Mouse (Mus musculus): Measurements from ENCODE around the gene Arhgap31.

Arhgap31 gene

DNA sequence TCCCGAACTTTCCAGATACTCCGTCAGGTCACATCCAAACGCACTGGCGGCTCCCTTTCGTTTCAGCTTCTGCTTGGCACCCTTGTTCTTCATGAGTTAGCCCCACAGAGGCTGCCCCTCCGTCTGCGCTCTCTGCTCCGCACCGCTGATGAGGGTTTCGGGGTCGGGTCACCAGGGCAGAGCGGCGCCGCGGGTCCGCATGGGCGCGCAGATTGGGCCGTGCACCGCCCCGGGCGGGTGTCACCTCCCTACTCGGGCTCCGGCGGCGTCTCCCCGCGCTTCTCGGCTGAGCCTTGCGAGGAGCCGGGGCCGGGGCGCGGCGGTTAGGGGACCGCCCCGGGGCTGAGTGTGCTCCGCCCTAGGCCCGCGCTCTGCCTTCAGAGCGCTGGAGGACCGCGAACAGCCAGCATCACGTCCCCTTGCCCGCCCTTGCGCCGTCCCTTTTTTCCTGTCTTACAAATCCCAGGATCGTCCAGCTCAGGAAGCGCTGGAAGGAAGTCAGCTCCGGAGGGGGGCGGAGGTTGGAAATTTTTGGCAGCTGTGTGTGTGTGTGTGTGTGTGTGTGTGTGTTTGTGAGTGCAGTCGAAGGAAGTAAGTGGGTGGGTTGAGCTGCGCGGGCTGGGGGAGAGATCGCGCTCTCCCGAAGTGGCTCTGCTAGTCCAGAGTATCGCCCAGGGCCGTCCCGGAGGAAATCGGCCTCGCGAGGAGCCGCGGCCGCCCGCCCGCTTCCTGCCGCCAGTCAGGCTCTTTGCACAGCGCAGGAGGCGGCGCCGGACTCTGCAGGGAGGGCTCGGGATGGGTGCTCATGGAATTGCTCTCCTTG is at the start of gene Arhgap31:
Gene Arhgap31 (minus strand): TSS at position 694 of the 823 bp plus-strand sequence.
- peak; percentile 90 for DNase-seq (ENCODE audit: inconsistent ontology term)

DNA sequence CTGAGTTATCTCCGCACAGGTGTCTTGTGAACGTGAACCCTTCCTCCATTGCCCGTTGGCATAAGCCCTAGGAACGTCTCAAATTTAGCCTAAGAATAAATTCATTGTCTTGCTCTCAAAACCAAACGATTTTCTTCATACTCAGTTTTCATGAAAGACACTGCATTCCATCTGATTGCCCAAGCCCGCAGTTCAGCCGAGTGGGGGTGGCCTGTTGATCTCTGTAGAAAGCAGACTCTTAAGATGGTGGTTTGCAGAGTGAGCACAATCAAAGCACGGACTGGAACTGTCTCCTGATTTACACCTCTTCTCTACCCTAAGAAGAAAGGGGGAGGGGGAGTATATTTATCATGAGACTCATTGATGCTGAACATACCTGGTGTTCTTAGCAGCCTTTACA is 49.3 kb upstream of the Arhgap31 start:
- DNase-seq (ENCODE audit: inconsistent ontology term): no peak

DNA sequence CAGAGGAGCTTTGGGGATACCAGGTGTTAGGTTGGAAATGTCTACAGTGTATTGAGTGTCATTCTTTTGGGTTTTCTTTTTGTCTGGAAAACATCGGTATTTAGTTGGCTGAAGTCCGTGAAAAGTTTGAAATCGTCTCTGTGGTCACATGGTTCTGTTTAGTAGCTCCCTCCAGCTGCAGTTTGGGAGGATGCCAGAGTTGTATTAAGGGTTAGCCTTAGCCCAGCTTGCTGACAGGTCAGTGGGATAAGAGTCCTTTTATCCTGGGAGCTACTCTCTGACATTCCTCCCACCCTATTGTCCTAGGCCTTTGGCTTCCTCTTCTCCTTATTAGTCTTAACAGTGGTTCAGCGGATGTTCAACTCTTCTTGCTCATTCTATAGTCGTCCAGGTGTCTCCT is 48.9 kb upstream of the Arhgap31 start:
- no peak for DNase-seq (ENCODE audit: inconsistent ontology term)

DNA sequence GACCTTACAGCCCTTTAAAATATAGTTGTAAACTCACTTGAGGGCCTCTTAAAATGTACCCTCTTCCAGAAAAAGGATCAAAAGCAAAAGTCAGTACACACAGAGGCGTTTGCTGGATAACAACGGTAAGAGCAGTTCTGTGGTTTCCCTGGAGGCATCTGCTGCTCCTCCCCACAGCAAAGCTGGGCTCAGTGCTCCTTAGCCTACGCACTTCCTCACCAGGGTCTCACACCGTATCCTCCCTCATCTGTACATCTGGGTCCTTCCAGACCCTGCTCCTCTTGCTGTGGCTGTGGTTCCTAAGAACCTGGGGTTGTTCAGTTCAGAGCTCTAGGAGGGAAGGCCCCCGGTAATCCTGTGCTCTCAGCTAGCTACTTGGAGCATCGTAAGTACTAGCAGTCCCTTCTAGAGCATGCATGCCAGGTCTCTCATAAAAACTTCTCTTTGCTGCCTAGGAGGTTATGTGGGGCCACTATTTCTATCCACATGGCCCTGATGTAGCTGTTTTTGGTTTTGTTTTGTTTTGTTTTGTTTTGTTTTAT is 47.8 kb upstream of the Arhgap31 start:
- no peak for DNase-seq (ENCODE audit: inconsistent ontology term)

DNA sequence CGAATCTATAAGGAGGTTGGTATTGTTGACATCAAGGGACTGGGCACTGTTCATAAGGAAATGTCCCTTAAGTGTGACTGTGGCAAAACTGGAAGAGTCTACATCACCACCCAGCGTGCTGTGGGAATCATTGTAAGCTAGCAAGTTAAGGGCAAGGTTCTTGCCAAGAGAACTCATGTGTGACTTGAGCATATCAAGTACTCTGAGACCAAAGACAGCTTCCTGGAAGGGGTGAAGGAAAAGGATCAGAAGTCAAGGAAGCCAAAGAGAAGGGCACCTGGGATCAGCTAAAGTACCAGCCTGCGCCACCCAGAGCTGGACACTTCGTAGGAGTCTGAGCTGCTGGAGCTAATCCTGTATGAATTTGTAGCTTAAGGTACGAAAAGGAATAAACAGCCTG is 47.2 kb upstream of the Arhgap31 start:
- DNase-seq (ENCODE audit: inconsistent ontology term): no peak

DNA sequence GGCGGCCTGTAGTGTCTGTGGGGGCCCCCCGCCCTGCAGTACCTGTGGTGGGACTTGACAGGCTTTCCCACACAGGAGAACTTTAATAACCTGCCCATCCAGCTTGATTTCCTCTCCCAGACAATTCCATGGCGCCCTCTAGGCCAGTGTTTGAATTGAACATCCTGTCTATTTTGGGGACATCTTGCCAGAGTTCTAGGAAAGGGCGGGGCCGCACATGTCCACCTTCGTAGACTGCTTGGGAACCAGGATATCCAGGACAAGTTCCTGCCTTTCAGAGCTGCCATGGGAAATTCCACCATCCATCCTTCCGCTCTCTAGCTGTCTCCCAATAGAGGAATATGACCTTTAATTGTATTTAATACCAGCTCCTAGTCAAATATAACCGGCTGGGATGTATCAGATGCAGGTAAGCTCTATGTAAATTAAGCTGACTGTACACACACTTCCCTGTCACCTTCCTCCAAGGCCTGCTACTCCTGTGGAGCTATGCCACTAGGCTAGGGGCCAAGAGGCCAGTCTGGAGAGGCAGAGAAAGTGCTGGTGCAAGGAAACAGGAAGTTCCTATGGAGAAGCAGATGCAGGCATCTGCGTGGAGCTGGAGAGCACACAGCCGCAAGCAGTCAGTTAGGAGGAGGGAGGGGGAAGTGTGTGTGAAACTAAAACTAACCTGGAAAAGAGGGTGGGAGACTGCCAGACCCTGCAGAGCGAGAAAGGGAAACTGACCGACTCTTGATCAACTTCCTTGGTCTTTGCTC is 45.2 kb upstream of the Arhgap31 start:
- no peak for DNase-seq (ENCODE audit: inconsistent ontology term)

DNA sequence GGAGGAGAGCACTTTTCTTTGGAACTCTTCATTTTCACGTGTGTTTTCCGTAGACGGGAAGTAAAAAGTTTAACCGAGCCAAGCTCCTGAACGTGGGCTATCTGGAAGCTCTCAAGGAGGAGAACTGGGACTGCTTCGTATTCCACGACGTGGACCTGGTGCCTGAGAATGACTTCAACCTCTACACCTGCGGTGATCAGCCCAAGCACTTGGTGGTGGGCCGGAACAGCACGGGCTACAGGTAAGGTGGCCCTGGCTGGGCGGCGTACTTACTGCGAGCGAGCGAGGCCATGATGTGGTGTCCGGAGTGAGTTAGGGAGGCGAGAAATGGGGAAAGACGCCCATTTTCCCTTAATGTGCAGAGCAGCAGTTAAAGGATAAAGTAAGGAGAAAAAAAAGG is 44.6 kb upstream of the Arhgap31 start:
- DNase-seq (ENCODE audit: inconsistent ontology term): no peak

DNA sequence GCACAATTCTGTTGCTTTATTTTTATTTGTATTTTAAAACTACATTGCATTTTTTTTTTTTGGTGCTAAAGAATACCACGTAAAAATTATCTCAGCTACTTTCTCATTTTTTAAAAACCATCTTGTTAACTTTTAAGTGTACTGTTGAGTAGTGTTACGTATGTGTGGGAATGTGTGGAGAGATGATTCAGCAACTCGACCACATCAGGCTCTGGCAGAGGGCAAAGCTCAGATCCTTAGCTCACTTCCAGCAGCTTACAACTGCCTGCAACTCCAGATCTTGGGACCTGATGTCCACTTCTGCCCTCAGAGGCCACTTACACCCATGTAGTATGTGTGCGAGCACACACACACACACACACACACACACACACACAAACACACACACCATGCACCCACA is 43.5 kb upstream of the Arhgap31 start:
- no peak for DNase-seq (ENCODE audit: inconsistent ontology term)

DNA sequence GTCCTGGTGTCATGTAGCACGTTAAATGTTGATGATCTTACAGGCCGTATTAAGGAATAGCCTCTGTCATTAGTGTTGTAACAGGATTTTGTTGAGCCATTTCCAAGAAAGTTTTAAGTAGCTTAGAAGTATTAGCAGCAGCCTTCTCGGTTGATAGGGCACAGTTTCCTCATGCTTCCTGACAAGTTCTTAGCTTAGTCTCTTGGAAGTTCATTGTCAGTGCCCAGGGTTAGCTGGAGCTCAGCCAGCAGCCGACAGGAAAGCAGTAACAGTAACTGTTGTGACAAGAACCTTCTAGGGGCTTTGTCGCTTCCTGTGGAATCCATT is 43.1 kb upstream of the Arhgap31 start:
- peak; percentile 41 for DNase-seq (ENCODE audit: inconsistent ontology term)

DNA sequence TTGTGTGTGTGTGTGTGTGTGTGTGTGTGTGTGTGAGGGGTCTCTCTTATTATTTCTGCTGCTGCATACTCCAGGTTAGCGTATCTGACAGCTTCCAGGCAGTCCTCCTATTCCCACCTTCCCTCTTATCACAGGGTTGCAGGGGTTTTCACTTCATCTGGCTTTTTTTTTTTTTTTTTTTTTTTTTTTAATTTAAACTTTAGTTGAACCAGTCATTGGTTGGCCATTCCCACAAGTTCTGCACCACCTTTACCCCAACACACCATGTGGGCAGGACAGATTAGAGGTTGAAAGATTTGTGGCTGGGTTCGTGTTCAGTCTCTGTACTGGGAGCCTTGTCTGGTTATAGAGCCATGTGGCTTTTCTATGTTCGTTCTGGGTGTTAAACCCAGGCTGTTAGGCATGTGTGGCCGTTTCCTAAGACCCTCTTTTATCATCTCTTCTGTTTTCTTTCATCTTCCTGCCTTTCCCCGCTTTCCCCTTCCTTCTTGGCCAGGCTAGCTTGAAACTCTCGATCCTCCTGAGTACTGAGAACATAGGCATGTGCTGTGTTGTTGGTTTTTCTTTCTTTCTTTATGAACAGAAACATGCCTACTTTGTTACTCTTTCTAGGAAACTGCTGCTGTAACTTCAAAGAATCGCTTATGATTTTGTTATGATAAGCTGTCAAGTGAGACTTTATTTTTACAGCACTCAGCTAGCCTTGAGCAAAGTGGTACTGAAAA is 42.5 kb upstream of the Arhgap31 start:
- DNase-seq (ENCODE audit: inconsistent ontology term): no peak

DNA sequence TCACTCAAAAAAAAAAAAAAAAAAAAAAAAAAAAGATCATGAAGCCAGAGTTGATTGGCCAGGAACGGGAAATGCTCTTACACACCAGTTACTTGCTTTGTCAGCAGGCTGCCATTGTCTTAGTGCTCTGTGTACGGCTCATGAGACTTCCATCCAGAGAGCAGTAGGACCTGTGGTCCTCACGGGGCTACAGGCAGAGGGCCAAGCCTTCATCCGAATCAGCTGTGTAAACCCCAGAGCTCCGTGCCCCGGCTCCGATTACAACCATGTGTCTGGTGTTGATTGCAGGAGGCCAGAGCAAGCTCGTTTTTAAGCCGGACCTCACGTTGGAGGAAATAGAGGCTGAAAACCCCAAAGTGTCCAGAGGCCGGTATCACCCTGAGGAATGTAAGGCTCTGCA is 40.6 kb upstream of the Arhgap31 start:
- DNase-seq (ENCODE audit: inconsistent ontology term): no peak

DNA sequence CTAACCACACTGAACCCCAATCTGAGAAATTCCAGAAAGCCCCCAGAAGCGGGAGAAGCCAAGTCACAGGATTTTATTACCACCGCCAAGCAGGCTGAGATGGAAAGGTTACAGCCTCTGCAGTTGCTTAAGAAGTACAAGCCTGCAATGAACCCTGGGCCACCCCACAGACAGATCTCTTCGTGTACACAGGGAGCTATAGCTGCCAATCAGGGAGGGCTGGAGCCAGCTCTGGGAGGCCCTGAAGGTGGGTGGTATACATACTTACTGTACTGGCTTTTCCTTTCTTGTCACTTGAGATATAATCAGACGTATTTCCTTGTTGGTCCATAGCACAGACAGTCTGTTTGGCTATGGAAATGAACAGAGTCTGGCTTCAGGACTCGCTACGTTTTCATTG is 37.7 kb upstream of the Arhgap31 start:
- no peak for DNase-seq (ENCODE audit: inconsistent ontology term)

DNA sequence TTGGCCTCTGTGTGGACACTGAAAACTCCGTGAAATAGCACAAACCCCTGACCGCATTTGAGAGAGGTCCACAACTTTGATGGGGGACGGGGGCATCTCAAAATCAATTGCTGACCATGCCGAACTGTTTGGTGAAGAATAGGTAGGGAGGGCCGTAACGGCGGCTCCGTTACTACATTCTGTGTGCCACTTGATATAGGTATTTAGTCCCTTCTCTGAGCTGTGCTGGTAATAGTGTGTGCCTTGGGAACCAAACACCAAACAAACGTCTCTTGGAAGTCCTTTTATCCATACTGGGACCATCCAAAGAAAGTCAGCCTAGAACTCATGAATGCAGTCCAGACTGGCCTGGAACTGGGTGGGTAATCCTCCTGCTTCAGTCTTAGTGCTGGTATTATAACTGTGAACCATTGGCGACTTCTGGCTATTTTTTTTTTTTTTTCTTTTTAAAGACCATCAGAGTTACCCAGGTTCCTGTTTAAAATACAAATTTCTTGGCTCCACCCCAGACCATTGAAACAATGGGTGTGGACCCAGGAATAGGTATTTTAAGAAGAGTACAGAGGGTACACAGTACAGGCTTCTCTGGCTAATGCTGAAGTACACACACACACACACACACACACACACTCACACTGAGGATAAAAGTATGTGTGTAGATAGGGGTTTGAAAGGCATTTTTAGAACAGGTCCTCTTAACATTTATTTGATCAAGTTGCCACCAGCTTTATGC is 31.0 kb upstream of the Arhgap31 start:
- DNase-seq (ENCODE audit: inconsistent ontology term): no peak

DNA sequence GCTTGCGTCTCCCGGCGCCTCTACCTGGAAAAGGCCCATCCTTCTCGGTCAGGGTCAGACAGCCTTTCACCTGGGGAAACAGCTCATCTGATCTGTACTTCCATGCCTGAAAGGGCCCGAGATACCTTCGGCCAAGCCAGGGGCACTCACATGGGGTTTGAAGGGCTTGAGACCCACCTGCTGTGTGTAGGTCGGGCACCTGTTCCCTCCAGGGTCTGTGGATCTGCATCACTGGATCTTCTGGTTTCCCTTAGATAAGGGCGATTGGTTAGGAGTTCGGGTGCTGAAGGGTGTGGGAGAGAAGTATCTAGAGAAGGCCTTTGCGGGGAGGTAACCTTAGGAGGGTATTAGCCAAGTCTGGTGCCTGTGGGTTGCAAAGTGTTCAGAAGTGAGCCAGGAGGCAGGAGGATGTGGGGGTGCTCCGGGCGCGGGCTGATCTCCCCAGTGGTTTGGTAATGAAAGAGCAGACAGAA is 29.6 kb upstream of the Arhgap31 start:
- peak; percentile 70 for DNase-seq (ENCODE audit: inconsistent ontology term)

DNA sequence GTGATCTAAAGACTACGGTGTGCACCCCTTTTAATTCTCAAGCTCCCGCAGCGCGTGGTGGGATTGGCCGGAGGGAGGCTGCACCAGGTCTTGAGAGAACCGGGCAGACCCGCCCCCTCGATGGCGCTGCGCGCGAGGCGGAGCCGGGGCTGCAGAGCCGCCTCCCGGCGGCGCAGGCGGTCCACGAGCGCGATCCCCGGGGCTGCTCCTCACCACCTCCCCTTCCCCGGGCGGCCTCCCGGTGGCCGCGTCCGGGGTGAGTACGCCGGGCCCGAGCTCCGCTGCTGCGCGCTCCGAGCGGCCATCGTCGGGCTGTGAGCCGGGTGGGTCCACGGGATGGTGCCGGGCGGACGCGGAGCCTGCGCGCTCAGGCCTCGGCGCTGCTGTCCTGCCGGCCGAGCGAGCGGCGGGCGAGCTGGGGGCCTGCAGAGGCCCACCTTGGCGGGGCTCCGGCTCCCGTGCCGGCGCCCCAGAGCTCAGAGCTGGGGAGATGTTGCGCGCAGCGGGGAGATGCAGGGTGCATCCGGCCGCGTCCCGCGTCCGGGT is 29.1 kb upstream of the Arhgap31 start, which contains the start of gene B4galt4:
Gene B4galt4 (plus strand): TSS at position 152 of the 546 bp plus-strand sequence.
- DNase-seq (ENCODE audit: inconsistent ontology term): peak; percentile 89

DNA sequence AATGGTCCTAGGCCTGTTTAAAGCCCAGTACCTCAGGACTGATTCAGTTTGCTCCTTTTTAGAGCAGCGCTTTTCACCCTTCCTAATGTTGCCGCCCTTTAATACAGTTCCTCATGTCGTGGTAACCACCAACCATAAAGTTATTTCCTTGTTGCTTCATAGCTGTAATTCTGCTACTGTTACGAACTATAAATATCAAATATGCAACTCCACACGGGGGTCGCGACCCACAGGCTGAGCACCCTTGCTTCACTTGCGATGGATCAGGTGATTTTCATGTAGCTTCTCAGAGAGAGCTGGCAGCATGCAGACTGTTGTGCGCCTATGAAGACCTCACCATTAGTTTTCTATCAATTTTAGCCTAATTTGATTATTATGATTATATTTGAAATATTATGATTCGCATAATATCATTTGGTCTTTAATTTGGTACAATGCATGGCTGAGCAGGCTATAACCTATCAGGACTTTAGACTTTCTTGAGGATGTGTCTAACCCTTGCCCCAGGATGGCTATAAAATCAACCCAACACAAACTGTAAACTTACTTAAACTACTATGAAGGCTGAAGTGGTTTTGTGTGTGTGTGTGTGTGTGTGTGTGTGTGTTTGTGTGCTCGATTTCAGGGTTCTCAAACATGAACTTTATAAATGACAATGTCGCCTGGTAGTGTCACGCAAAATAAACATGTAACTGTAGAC is 28.3 kb upstream of the Arhgap31 start:
- DNase-seq (ENCODE audit: inconsistent ontology term): no peak

DNA sequence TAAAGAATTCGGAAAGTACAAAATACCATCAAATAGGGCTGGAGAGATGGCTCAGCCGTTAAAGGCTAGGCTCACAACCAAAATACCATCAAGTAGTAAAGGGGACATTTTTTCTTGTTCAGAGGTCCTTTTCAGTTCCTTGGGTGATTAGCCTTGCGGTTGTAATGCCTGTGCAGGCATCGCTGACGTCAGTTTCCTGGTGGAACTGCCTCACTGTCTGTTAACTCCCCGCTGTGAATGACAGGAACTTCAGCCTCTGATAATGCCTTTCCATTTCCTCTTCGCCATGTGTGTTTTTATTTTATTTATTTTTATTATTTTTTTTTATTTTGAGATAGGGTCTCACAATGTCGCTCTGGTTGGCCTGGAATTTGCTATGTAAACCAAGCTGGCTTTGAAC is 17.8 kb upstream of the Arhgap31 start:
- no peak for DNase-seq (ENCODE audit: inconsistent ontology term)

DNA sequence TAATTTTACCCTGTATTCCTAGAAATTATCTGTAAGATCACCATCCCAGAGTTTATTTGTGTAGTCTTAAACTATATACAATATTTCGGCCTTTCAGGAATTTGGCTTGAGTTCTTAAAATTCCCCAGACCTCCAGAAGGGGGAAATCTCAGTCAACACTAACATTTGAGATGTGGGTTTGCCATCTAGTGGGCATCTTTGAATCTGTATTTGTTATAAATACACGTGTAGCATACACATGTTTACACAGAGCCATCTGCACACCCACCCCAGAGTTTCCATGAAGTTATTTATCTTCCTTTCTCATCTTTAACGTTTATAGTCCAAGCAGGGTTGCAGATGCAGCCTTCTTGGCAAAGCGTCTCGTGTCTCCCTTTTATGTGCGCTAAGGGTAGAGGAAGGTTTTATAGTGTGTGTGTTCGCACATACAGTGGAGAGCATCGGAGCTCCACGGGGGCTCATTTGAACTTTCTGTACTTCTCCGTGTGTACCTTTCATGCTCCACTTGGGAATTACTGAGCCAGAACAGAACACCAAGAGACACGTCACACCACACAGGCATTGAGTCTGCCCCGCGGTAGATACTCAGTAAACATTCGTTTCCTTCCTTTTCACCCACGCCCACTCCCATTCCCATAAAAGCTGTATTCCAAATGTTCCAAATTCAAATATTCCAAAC is 16.7 kb upstream of the Arhgap31 start:
- DNase-seq (ENCODE audit: inconsistent ontology term): no peak

DNA sequence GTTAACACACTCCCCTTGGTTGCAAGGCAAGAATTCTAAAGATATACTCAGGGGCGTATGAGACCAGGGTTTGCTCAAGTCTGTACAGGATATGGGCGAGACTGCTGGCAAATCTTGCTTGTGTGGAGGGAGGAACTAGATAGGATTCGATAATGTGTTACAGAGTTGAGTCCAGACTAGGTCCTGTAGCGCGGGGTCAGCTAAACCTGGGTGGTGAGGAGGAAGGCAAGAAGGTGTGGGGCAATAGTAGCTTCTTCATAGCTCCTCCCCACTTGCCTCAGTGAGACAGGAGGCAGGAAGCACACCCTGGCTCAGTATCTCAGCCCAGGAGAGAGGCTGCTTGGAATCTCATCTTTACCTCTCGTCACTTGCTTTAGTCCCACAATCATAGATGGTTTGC is 16.1 kb upstream of the Arhgap31 start:
- DNase-seq (ENCODE audit: inconsistent ontology term): no peak

DNA sequence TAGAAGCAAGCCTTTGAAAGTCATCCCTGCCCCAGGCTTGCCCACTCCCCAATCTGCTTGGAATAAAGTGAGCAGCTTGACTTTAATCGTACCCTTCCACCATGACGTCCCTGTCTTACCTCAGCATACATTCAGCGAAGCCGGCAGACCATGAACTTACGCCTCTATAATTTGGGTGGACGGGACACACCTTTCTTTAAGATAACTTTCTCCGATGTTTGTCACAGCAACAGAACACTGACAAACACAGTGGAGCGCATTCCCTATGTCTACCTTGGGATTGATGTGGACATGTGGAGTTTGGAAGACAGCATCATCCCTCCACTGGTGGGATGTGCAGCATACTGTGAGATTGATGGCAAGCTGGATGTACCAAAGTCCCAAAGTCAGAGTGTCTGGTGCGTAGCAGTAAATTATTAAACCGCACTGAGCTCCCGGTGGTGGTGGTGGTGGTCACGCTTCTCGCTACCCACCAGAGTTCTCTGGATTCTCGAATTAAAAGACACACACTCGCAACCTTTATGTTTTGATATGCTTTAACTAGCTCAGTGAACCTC is 15.6 kb upstream of the Arhgap31 start:
- no peak for DNase-seq (ENCODE audit: inconsistent ontology term)

Measured in Muller cell, postnatal 12 days (primary cell).